Mouse (Mus musculus) cortical plate, adult 2 months (tissue): ENCODE data around the gene Cdh23.

ENCODE experiments used
- CTCF ChIP-seq: fragments of 200-500 bp; IDR thresholded peaks from 2 replicates; pipeline ENCODE4 v1.5.1; 2011; ENCODE audit warnings: mild to moderate bottlenecking, control low read depth, low read length; ENCODE audit not compliant: insufficient read depth; ENCODE audit errors: extremely low read depth
- POLR2A ChIP-seq: fragments of 200-500 bp; IDR thresholded peaks from 2 replicates; pipeline ENCODE4 v1.6.1; 2011; ENCODE audit warnings: mild to moderate bottlenecking, low read length, control low read depth; ENCODE audit not compliant: insufficient read depth; ENCODE audit errors: extremely low read depth

DNA sequence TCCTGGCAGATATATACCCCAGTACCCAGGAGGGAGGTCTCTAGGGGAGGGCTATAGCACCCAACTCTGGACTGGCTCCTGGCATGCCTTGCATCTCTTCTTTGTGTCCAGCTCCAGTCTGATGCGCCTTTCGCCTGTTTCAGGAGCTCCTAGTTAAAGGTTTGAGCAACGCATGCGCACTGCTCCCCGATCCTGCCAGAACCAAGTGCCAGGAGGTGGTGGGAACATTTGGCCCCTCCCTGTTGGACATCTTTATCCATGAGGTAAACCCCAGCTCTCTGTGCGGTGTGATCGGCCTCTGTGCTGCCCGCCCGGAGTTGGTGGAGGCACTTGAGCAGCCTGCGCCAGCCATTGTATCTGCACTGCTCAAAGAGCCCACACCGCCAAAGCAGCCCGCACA, 396.7 kb downstream of the Cdh23 start:
- no peak for TF ChIP-seq POLR2A
- TF ChIP-seq CTCF = no peak
